Mouse (Mus musculus) lung, postnatal 0 days (tissue): ENCODE measurements around the gene Epsti1. TPM values are rescaled to one million over a fixed set of nuclear protein-coding genes. Genes with fewer than 3 reads are reported as not detected.
"Not testable (repeated sequence)": the region's sequence is repeated elsewhere in the genome, so short reads cannot be mapped to it uniquely, and the experiment has no call there.

Source experiments
- ATAC-seq: fragments of 200-750 bp; cut with Nextera tagmentation; 2 replicates; pipeline ENCODE4 v1.8.0; 2017; ENCODE audit warnings: moderate library complexity
- DNase-seq: peaks from one replicate; pipeline ENCODE4 v3.0.0-alpha.2; 2016; ENCODE audit warnings: low spot score
- H3K27ac ChIP-seq: fragments of 300-500 bp; sonication (generic); 2 replicates; pipeline ENCODE4 v1.5.1; 2014; ENCODE audit warnings: antibody characterized with exemption, mild to moderate bottlenecking, low read length, mixed read lengths
- H3K27me3 ChIP-seq: fragments of 300-500 bp; sonication (generic); replicated peaks from 2 replicates; pipeline ENCODE4 v1.6.1; 2014; ENCODE audit warnings: low read length, mixed read lengths; ENCODE audit not compliant: insufficient read depth
- H3K36me3 ChIP-seq: fragments of 300-500 bp; sonication (generic); 2 replicates; pipeline ENCODE4 v1.6.1; 2014; ENCODE audit warnings: low read length, mixed read lengths; ENCODE audit not compliant: insufficient read depth
- H3K4me1 ChIP-seq: fragments of 300-500 bp; sonication (generic); 2 replicates; pipeline ENCODE4 v1.6.1; 2014; ENCODE audit warnings: antibody characterized with exemption, low read depth, low read length, mixed read lengths; ENCODE audit not compliant: insufficient read depth
- H3K4me2 ChIP-seq: fragments of 300-500 bp; sonication (generic); replicated peaks from 2 replicates; pipeline ENCODE4 v1.6.1; 2014; ENCODE audit warnings: low read depth, mild to moderate bottlenecking, low read length, moderate library complexity, mixed read lengths
- H3K4me3 ChIP-seq: fragments of 300-500 bp; sonication (generic); 2 replicates; pipeline ENCODE4 v1.5.1; 2014; ENCODE audit warnings: low read depth, low read length
- H3K9ac ChIP-seq: fragments of 300-500 bp; sonication (generic); replicated peaks from 2 replicates; pipeline ENCODE4 v1.6.1; 2014; ENCODE audit warnings: low read depth, mild to moderate bottlenecking
- H3K9me3 ChIP-seq: fragments of 300-500 bp; sonication (generic); 2 replicates; pipeline ENCODE4 v1.6.1; 2016; ENCODE audit warnings: low read length, mixed read lengths
- CTCF ChIP-seq: IDR thresholded peaks from 2 replicates; pipeline ENCODE4 v1.5.1; 2016; ENCODE audit warnings: antibody characterized with exemption, mild to moderate bottlenecking
- EP300 ChIP-seq: IDR thresholded peaks from 2 replicates; pipeline ENCODE4 v1.6.1; 2016; ENCODE audit warnings: antibody characterized with exemption, mild to moderate bottlenecking, control low read depth
- WGBS: fragments of 180-500 bp; shearing (Covaris S2); extraction: QIAGEN DNeasy Blood & Tissue Kit; methylation state at CpG from one replicate; pipeline ENCODE4 v1.1.7; 2014; 5-methylcytosine and 5-hydroxymethylcytosine counted together
- polyA plus RNA-seq: library from polyadenylated mRNA; unstranded; fragments of >200 nt; fragmentation: Nextera tagmentation; extraction: Ambion mirVana; gene quantifications from 2 replicates; pipeline ENCODE4 v1.2.1, GENCODE M21; 2015

Gene Epsti1
- polyA plus RNA-seq, 1 experiment from 2014 or later: 1.5 TPM

GRCm38 (mm10) chr14:77870926-77871325, 33.1 kb upstream of the Epsti1 start:
- TF ChIP-seq CTCF: no peak
- Histone ChIP-seq H3K27me3 (no peaks in the 10 kb centered on the region), H3K4me3 (no peak overlapping the region), H3K9ac (no peak overlapping the region), H3K4me2 (no peak overlapping the region), H3K27ac (no peak overlapping the region), H3K9me3 (no peaks in the 10 kb centered on the region), H3K4me1 (no peaks in the 10 kb centered on the region), H3K36me3 (no peaks in the 10 kb centered on the region)
- ATAC-seq (no peak), DNase-seq (no peak)
- 74% methylated on average over 3 of the region's 3 CpGs for WGBS

- no peak overlapping the region for H3K4me3 ChIP-seq
- H3K4me2 ChIP-seq: no peak overlapping the region
- no peaks in the 10 kb centered on the region for H3K36me3 ChIP-seq
- no peak overlapping the region for H3K27ac ChIP-seq
- ATAC-seq (no peak), DNase-seq (no peak)
- 89% methylated on average over 6 of the region's 6 CpGs for whole genome bisulfite sequencing
- no peaks in the 10 kb centered on the region for H3K4me1 ChIP-seq
- TF ChIP-seq EP300 (no peak), CTCF (no peak)
- no peaks in the 10 kb centered on the region for H3K27me3 ChIP-seq
- H3K9ac ChIP-seq: no peak overlapping the region
- H3K9me3 ChIP-seq: no peaks in the 10 kb centered on the region
Measured at GRCm38 (mm10) chr14:77871380-77871975, 32.6 kb upstream of the Epsti1 start.

DNA sequence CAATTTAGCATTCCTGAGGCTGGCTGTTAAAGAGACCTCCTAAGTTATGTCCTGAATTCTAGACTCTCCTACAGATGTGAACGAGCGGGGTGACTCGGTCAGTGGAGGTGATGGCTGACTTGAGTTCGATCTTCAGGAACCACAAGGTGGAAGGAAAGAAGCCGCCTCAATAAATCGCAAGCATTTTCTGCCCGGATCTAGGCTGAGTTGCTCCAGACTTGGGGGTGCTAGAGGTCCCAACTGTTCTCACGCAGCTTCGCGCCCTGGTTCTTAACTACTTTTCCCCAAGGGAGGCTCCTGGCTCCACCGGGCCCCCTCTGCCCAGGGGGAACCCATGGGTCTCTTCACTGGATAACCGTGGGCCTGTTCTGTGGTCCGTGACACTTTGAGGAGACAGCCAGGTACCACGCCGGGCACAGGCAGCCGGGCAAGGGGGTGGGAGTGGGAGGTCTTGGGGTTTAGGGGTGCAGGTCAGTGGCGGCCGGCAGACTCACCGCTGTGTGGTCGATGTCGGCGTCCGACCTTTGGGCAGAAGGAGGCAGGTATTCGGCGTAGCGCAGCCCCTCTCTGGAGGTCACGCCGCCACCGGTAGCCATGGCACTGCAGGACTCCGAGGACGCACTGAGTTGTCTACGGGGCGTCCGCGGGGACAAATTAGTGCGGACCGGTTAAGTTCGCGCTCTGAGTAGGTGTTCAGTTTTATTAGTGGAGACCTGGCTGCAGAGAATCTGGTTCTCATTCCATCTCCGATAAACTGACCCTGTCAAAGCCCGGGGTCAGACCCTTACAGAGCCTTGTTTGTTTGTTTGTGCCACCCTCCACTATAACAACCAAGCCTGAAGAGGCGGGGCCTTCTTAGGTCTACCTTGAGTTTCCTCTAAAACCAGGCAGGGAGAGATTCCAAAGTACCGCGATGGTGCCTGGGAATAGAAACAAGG, 29.5 kb upstream of the Epsti1 start, which contains the start of gene Dnajc15:
Dnajc15 (minus strand) TSS at position 822 of the 938 bp plus-strand sequence.
- peak; percentile 94 for ATAC-seq
- H3K4me3 ChIP-seq: peak within 1 kb of the TSS; percentile 70
- peak within 1 kb of the TSS; percentile 73 for H3K4me2 ChIP-seq

GRCm38 (mm10) chr14:77876199-77876598, 27.8 kb upstream of the Epsti1 start:
- Histone ChIP-seq H3K27me3 (no peaks in the 10 kb centered on the region), H3K27ac (no peak overlapping the region), H3K9ac (no peak overlapping the region), H3K4me3 (no peak overlapping the region), H3K36me3 (no peaks in the 10 kb centered on the region), H3K4me1 (no peaks in the 10 kb centered on the region), H3K4me2 (no peak overlapping the region), H3K9me3 (no peaks in the 10 kb centered on the region)
- no peak for ATAC-seq
- no peak for DNase-seq
- 71% methylated on average over 1 of the region's 1 CpGs for WGBS
- TF ChIP-seq CTCF: no peak
- no peak for TF ChIP-seq EP300

More for the DNA sequence above, 29.5 kb upstream of the Epsti1 start, which contains the start of gene Dnajc15:
- H3K27ac ChIP-seq: no peak within 1 kb of the TSS
- H3K36me3 ChIP-seq: no peaks in the 10 kb centered on the region
- H3K9ac ChIP-seq: peak within 1 kb of the TSS; percentile 61
- H3K4me1 ChIP-seq: no peaks in the 10 kb centered on the region
- no peaks in the 10 kb centered on the region for H3K27me3 ChIP-seq
- peak; percentile 79 for DNase-seq
- TF ChIP-seq EP300 (no peak), CTCF (peak; percentile 49)
- WGBS: 1% methylated on average over 44 of the region's 44 CpGs
- H3K9me3 ChIP-seq: no peaks in the 10 kb centered on the region

- not testable (repeated sequence) for H3K27me3 ChIP-seq, H3K9ac ChIP-seq, ATAC-seq, H3K4me1 ChIP-seq, H3K9me3 ChIP-seq, H3K4me2 ChIP-seq, H3K36me3 ChIP-seq, H3K4me3 ChIP-seq, H3K27ac ChIP-seq
- 40% methylated on average over 2 of the region's 2 CpGs for WGBS
- peak; percentile 17 for DNase-seq
Measured at GRCm38 (mm10) chr14:77877876-77878275, 26.2 kb upstream of the Epsti1 start.

DNA sequence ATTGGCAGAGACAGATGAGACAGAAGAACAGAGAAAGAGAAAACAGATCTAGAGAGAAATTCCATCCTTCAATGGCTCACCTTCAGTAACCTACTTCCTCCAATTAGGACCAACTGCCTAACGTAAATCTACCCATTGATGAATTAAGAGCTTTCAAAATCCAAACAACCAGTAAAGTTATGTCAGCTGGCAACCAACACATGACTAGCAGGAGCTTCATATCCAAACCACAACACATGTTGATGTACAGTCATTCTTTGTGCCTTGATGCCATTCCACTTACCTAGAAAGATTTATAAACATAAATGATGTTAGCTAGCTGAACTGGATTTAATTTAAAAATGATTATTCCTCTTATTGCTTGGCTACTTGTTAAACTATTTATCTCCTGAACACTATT, 22.0 kb upstream of the Epsti1 start:
- no peaks in the 10 kb centered on the region for H3K9me3 ChIP-seq
- no peaks in the 10 kb centered on the region for H3K27me3 ChIP-seq
- TF ChIP-seq CTCF (no peak), EP300 (no peak)
- WGBS: 79% methylated on average over 1 of the region's 1 CpGs
- no peaks in the 10 kb centered on the region for H3K36me3 ChIP-seq
- no peak overlapping the region for H3K4me3 ChIP-seq
- no peak overlapping the region for H3K9ac ChIP-seq
- H3K4me1 ChIP-seq: no peaks in the 10 kb centered on the region
- no peak overlapping the region for H3K4me2 ChIP-seq
- DNase-seq: no peak
- ATAC-seq: no peak
- H3K27ac ChIP-seq: no peak overlapping the region
